Mouse (Mus musculus) hematopoietic stem cell, adult 5-6 weeks (primary cell): ENCODE measurements at regions not wholly inside any gene's neighbourhood (a gene's known extent, or its start where the extent isn't known, plus 50 kb on each side); places are given as distances from the start of the nearest gene placed in this dataset.
A peak's percentile ranks its signal among the peaks of the same experiment; 100 is the strongest.

ENCODE experiments used
- ATAC-seq, 2 experiments: fragments of 125-278 bp in 1 of 2; replicated peaks in 1 of 2; 2 replicates each; pipeline ENCODE4 v1.8.0; 2016 to 2017; ENCODE audit warnings: inconsistent platforms in 2 of 2, mild to moderate bottlenecking in 2 of 2, moderate number of reproducible peaks in 2 of 2, low read depth in 1 of 2, moderate TSS enrichment in 1 of 2; ENCODE audit not compliant: low FRiP score in 2 of 2, poor library complexity in 2 of 2, severe bottlenecking in 2 of 2, insufficient read depth in 1 of 2, low TSS enrichment in 1 of 2

DNA sequence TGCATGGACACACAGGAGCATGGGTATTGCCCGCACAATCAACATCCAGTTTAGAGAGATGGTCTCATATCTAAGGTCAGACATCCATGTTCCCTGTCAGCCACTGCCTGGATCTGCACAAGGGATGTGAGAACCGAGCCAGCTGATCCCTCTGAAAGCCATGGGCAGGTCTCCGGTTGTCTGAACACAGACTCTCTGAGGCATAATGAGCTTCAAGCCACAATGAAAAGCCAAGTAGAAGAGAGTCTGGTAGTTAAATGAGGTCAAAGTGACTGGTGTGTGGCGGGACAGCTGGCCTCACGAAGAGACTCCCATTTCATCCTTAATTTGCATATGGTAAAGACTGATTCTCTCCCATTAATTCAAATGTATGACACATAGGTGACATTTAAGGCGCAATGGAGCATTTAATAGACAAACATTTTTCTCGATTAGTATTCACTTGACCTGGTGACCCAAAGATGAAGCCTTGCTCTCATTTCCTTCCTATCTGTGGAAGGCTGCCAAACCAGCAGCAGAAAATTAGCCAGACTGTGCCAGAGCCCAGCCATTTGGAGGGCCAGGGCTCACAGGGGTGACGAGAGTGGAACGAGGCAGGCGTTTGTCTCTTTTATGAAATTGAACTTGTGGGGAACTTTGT is 132.2 kb downstream of the Rpl14 start:
- ATAC-seq: no peak

DNA sequence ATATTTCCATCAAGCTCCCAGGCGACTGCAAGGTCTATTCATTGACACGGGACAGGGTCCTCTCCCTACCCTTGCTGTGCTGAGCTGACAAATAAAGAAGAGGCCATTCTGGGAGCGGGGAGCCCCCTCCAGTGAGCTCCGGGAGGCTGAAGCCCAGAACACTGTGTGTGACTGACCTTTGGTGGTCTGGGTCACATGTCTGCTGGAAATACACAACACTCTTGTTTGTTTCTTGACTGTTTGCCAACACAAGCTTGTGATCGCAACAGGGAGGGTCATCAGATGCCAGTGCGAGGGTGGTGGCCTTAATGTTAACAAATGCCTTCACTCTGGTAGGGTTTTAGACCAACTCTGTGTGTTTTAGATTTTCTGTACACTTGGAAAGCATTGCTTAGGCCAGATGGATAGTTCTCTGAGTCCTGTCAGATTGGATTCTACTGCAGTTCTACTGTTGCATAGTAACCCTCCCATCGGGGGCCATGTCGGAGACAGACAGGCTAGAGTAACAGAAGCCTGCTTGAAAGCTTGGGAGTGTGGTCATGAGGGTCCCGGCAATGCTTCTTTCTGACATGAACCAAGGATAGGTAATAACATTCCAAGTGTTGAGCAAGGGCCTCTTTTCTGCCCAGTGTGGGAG is 135.4 kb downstream of the Rpl14 start:
- ATAC-seq: no peak

DNA sequence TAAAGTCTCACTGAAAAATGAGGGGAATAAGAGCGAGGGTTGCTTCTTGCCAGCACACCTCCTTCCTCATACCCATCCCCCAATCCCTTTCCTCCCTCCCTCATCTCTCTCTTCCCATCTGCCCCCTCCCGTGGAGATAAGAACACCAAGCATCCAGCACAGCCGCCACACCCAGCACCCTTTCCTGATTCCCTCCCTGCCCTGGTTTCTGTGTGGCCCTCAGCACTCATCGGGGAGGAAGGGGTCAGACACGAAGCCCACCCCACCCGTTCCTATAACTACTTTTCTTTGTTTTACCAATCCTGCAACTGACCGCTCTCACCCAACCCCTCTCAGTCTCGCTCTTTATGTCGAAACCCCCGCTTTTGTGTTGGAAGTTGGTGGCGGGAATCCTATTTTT is 137.3 kb downstream of the Rpl14 start:
- ATAC-seq: no peak

- ATAC-seq: no peak
Measured at GRCm38 (mm10) chr9:120709146-120709655, 138.0 kb downstream of the Rpl14 start.

- no peak for ATAC-seq
Measured at GRCm38 (mm10) chr9:120712987-120713386, 141.7 kb downstream of the Rpl14 start.

- ATAC-seq: no peak
Measured at GRCm38 (mm10) chr9:120715665-120716121, 144.4 kb downstream of the Rpl14 start.

GRCm38 (mm10) chr9:120718812-120719211 is 147.6 kb downstream of the Rpl14 start:
- peak; percentile 64 to 73; a peak in 3 of 4 replicates for ATAC-seq

GRCm38 (mm10) chr9:120721451-120722123 is 150.3 kb downstream of the Rpl14 start:
- ATAC-seq: no peak

- ATAC-seq: no peak
Measured at GRCm38 (mm10) chr9:120723026-120723425, 151.8 kb downstream of the Rpl14 start.

- ATAC-seq: no peak
Measured at GRCm38 (mm10) chr9:120731952-120732622, 160.8 kb downstream of the Rpl14 start.

DNA sequence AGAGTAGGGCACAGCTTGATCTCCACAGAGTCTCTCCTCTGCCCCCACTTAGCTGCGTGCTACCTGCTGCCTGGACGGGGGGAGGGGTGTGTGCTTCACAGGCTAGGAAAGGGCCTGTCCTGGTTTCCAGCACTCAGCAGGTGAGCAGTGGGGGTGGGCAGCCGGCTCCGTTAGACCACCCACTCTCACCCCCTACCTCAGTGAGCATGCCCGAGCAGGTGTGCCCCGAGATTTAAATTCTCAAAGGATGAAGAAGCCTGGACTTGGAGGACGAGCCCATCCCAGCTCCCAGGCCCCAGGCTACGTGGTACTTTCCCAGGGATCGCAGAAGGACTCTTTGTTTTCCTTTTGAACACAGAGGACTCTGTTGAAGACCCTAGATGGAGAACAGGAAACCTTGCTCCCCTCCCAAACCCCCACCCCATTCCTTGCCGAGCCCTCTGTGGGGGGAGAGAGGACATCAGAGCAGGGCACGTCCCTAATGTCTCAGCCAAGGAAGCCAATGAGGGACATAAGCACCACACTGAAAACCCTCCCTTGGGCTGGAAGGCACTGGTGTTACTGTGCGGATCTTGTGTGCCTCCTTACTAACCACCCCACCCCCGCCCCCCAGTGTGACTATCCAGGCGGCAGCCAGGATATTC is 161.5 kb downstream of the Rpl14 start:
- ATAC-seq: no peak

DNA sequence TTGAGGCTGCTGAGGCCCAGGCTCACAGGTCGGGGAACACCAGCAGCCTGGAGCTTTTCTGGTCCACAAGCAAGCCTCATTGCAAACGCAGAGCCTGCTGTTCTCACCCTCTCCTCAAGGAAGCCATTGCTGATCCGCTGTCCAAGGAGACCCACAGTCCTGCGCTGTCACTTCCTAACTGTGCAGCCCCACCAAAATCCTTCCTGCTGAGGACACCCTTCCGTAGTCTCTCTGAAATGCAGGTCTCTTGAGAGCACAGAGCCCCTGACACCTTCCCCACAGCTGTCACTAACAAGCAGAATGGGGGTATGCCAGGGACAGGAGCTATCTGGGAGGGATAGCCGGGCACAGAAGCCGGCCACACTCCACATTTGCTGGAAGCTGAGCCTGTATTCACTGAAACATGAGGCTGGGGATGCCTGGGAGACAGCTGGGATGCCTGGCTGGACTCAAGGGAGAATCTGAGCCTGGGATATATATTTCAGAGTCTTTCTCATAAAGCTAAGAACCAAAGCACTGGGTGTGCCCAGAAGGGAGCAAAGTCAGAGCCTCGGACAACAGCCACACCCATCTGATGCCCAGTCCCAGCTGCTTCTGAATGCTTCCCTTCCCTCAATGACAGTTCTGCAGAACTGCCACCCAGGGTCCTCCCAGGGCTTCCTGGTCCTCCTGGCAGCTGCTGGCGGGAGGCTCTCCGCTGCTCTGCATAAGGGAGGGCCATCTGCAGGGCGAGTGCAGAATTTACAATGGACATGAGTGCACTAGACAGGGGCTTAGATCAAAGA is 162.6 kb downstream of the Rpl14 start:
- ATAC-seq: no peak

GRCm38 (mm10) chr9:120735217-120735616 is 164.0 kb downstream of the Rpl14 start:
- ATAC-seq: no peak

DNA sequence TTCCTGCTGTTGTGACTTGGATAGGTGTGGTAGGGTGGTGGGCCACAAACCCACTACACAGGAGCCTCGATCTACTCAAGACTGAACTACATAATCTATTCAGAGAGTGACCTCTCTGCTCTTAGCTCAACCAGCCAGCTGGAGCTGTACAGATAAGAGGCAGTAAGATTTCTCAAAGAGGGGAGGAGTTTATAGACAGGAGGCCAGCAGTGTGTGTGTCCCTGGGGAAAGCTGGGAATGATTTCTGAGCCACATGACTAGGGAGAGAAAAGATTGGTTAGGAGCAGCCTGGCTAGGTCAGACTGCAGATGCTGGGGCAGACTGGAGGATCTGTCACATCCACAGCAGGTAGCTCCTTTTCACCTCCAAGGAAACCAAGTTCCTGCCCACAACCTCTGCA is 166.7 kb downstream of the Rpl14 start:
- ATAC-seq: no peak

- peak; percentile 12 to 14; a peak in 1 of 4 replicates for ATAC-seq
Measured at GRCm38 (mm10) chr9:120739199-120739952, 168.1 kb downstream of the Rpl14 start.

DNA sequence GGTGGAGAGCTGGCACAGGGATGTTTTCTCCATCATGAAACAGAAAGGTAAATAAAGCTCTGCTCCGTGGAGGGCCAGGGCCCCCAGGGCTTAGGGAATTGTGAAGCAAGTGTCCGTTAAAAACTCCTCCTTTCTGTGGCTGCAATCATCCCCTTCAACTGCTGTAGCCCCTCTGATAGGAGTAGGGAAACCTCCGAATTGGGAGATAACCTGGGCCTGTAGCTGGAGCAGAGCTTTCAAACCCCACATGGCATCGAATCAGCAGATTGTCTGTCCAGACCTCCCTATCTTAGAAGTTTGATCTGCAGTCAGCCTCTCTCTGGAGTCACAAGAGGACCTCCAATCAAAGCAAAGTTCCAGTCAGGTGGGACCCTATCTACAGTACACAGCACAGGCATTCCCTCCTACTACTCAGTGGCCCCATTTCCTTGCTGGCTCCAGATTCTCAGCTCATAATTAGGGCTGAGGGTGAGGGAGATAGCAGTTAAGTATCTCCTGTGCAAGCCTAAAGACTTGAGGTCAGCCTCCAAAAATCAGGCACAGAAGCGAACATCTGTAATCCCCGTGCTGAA is 168.8 kb downstream of the Rpl14 start:
- ATAC-seq: no peak
